Mouse (Mus musculus): ENCODE measurements around the gene Myrip.

- TF ChIP-seq POLR2A (IDR thresholded peaks at IDR 0.05; ENCODE audit: insufficient read depth, low read depth, low read length) (no peak), CTCF (IDR thresholded peaks at IDR 0.05) (no peak), EP300 (IDR thresholded peaks at IDR 0.05; ENCODE audit: insufficient read depth, low read depth, low read length) (no peak)
Observed at GRCm38 (mm10) chr9:120320573-120320972, 19.3 kb downstream of the Myrip start.

All from heart, adult 2 months (tissue).